Mouse (Mus musculus): ENCODE measurements at regions not wholly inside any gene's neighbourhood (a gene's known extent, or its start where the extent isn't known, plus 50 kb on each side); places are given as distances from the start of the nearest gene placed in this dataset.

- DNase-seq (ENCODE audit: low read depth, low spot score): no peak
Measured at GRCm38 (mm10) chr4:66622650-66623394, 204.6 kb upstream of the Tlr4 start.

DNA sequence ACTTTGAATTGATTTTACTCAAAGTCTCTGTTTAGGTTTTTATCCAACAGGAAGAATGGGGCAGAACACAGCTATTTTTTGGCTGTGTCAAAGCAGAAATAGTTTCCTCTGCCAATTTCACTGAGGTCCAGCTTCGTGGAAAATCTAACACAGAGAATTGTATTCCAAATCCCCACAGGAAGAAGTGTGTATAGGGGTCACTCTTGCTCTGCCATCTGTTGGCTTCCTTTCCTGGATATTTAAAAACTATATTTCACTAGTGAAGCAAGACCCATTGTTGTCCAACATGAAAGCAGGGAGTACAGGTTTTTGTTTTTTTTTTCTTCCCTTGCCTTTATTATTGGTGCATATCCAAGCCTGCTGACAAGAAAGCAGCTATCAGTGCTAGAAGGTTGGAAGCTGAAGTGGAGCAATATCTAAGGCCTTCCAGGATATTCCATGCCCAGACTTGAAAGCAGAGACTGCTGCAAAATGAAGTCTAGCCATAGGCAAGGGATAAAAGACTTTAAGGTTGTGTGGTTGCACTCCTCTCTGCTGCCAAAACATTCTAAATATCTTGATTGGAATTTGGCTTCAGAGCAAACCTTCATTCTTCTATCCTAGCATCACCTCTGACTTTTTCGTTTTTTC lies 208.5 kb upstream of the Tlr4 start:
- no peak for DNase-seq (ENCODE audit: low read depth, low spot score)

DNA sequence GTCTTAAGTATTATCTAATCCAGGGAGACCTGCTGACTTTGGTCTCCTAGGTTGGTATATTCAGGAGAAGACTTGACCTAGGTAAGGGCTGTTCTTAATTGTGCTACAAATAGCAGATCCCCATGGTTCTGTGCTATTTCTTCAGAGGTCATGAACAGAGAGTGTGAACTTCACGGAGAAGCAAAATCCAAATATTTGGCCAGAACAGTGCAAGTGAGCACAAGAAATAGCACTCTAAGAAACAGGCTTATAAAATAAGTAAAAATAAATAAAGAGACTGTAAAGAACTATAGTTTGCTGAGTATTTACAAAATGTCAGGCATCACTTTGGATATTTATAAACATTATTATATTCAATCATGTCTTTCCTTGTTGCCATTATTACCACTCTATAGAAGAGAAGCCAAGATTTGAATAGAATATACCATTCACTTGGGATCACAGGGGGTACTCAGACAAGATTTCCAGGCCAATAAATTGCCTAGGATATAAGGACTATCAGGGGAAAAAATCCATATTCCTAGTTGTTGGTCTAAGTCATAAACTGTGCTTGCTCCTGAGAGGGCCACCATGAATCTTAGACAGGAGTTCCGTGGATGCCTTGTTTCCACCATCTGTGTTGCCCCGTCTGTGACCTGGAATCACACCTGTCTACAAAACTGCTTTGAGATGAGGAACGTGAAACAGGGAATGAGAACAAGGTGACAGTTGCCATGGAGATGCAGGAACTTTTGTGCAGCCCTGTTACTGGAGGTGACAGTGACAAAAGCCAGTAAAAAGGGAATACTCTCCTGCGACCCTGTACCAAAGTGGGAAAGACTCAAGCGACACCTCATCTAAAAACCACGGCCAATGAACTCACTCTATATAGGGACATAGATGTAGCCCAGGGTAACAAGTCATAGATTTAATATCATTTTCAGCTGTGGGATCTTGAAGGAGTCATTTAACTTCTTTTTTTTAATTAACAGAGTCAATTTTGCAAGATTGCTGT lies 209.3 kb upstream of the Tlr4 start:
- DNase-seq (ENCODE audit: low read depth, low spot score): no peak

- DNase-seq (ENCODE audit: low read depth, low spot score): no peak
Measured at GRCm38 (mm10) chr4:66617101-66617500, 210.3 kb upstream of the Tlr4 start.

DNA sequence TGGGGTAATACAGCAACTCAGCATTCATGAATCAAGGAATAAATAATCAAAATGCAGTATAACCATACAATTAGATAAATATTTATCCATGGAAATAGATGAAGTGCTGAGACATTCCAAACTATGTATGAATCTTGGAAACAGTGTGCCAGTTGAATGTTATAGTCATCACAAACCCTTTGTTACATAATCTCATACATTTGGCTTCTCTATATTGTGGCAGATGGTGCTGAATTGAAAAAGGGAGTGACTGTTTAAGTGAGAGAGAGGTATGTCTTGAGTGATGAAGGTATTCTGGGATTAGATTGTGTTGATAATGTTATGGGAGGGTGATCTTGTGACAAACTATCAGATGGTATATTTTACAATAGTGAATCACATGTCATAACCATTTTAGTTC lies 200.4 kb upstream of the Astn2 start:
- DNase-seq (ENCODE audit: low read depth, low spot score): no peak

GRCm38 (mm10) chr4:66598737-66599136 lies 194.3 kb upstream of the Astn2 start:
- DNase-seq (ENCODE audit: low read depth, low spot score): no peak

DNA sequence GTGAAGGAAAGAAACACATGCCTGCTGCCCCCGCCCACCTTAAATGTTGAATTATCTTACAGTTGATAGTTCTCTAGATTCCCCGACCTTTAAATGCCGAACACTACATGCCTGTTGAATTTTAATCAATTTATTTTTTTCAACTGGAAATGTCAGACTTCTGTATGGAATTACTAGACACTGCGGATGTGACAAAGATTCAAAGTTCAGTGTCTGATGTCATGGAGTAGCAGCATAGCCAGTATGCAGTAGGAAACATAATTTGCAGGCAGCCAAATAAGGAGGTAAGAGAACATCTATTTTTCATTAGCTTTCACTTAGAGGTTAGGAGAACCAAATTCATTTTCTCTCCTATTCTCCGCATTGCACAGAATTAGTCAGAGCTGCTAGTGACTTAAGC lies 182.2 kb upstream of the Astn2 start:
- no peak for DNase-seq (ENCODE audit: low read depth, low spot score)

- no peak for DNase-seq (ENCODE audit: low read depth, low spot score)
Measured at GRCm38 (mm10) chr4:66586166-66586565, 181.8 kb upstream of the Astn2 start.

- DNase-seq (ENCODE audit: low read depth, low spot score): no peak
Measured at GRCm38 (mm10) chr4:66556936-66557335, 152.5 kb upstream of the Astn2 start.

DNA sequence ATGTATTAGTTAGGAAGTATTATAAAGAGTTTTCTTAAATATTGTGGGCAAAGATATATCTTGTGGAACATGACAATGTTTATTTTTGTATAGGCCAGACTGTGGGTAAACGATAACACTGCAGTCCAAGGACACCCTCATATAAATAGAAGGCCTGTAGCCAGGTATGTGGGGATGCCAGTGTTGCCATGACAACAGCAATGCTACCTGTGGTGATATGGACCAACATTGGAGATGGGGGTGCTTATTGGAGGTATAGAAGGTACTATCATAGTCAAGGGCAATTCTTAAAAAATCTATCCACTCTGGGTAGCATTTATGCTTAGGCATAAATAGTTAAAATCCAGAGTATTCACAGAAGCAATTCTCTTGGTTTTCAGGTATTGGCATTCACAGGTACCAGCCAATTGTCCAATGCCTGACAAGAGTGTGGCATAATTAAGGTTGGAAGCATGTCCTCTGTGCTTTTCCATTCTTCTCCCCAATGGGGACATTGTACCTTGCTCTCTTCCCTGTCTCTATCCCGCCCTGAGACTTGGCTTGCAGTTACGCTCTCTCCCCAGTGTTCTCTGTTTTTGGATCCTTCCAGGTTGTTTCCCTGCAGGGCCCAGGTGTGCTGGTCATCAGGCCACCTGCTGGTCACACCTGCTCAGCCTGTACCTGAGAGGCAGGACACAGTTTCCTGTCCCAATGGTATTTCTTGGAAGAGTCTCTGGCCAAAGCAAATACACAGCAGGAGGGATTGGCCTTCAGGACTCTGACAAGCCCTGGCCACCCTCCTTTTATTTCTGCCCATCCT lies 146.1 kb upstream of the Astn2 start:
- no peak for DNase-seq (ENCODE audit: low read depth, low spot score)

DNA sequence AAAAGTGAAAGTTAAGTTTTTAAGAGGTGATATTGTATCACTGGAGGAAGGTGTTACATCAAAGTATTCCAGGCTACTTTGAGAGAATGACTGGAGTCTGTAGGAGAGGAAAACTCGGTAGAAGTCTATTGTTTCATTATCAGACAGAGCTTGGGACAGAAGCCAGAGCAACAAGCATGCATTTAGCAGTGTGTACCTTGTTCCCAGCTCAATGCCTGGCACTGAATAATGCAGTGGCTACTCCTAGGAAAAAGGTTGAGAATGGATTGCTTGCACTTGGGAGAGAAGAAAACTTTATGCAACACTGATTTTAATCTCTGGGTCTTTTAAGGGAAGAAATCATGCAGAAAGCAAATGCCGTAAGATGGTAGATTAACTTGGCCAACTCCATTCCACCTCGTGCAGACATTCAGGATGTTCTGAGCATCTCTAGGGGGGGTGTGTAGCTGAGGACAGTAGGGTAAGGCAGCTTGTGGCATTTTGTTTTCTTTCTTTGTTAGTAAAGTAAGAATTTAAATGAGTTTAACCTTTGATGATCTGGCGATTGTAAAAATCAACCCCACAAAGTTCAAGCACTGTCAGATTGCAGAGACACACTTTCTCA lies 138.5 kb upstream of the Astn2 start:
- DNase-seq (ENCODE audit: low read depth, low spot score): no peak

DNA sequence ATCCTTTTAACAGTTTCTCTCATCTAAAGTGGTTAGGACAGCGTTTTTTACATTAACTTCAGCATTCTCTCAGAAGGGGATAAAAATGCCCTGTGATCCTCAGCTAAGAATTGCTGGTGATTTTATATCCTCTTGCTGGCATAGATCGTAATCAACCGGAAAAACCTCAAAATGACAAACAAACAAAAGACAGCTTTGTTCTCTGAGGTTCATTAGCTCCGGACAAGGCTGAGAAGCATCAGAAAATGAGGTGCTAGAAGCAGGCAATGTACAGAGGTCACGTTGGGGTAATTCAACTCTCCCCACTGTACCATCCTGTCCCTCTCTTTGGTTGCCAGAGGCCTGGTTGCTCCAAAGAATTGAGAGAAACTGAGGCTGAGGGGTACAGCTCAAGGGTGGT lies 120.0 kb upstream of the Astn2 start:
- DNase-seq (ENCODE audit: low read depth, low spot score): no peak

DNA sequence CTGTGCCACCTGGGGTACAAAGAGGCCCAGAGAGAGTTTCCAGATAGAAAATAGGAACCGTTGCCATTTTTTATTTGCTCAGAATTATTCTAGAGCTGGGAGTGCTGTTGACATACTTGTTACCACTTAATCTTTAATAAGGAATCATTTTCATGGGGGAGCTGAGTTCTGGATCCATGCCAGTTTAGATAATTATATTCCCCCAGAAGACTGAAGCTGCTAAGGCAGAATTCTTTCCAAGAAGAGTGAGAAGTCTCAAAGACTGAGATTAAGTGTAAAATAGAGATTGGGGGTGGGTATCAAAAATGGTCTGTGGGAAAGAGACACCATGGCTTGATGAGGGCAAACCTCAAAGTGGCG lies 119.5 kb upstream of the Astn2 start:
- no peak for DNase-seq (ENCODE audit: low read depth, low spot score)

DNA sequence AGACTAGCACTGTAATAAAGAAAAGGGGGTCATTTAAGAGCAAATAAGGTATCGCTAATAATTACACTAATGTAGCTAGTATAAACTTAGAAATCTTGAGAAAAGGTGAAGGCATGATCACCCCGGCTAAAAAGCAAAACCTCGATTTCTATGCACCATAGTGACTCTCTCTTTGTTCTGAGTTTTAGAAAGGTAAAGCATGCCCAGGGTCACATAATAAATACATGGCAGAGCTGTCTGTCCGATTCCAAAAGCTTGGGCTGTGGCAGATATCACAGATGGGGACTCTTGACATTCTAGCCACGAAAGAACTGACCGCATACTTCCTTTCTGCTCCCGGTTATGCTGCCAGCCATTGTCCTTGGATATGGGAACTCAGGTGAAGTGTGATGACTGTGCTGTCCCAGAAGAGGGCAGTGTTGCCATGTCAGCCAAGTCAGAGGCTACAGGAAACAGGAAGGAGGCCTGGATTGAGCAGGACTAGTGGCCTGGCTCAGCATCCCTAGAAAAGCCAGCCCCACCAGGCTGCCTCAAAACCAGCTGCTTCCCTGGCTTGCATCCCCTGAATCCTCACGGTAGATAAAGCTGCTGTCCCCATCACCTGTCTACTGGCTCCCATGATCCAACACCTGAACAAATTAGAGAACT lies 119.0 kb upstream of the Astn2 start:
- peak; percentile 4 for DNase-seq (ENCODE audit: low read depth, low spot score)

- no peak for DNase-seq (ENCODE audit: low read depth, low spot score)
Measured at GRCm38 (mm10) chr4:66522097-66522809, 117.8 kb upstream of the Astn2 start.

DNA sequence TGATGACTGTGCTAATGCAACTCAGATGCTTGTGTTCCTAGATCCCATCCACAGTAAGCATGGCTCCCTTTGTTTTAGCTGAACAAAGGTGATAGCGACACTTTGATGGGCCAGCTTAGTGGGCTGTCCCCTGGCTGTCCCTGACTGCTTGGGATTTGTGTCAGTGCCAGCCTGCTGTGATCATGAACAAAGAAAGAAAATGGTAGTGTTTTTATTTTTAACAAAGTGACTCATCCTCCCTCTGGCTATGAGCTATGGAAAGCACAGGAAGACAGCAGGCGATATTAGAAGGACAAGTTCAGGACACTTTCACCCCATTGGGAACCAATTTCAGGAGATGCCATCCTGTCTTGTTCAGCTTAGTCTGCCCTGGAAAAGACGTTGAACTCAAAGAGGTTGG lies 116.4 kb upstream of the Astn2 start:
- DNase-seq (ENCODE audit: low read depth, low spot score): no peak

GRCm38 (mm10) chr4:66515815-66516214 lies 111.4 kb upstream of the Astn2 start:
- no peak for DNase-seq (ENCODE audit: low read depth, low spot score)

- no peak for DNase-seq (ENCODE audit: low read depth, low spot score)
Measured at GRCm38 (mm10) chr4:66483496-66483895, 79.1 kb upstream of the Astn2 start.

DNA sequence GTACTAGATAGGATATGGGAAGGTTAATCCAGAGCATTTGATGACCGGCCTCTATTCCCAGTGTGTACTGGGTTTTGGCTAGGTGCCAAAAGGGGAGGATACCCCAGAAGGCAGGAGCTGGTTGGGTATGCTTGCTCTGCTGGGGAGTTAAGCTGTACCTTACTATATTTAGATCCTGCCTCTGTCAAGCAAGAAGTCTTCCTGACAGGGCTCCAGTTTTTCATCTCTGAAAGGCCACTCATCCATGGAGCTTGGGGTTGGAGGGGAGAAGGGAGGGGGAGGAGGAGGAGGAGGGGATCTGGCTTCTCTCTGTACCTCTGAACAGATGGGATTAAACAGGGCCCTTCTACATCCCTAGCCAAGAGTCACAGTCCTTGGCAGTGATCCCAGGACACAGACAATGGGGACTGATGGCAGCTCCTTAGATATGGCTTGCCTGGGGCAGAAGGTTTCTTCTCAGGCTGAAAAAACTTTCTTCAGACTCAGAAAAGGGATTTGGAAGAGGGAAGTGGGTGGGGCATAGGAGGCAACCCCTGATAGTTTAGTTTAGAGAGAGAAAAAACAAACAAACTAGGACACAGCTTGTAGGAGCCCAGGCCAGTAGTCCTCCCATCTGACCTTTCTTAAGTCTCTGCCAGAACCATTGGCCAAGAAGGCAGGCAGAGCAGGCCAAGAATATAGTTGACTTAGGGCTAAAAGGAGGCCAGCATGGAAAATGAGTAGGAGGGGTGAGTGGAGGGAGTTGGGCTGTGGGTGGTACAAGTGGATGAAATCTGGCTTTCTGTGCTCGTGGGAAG lies 78.3 kb upstream of the Astn2 start:
- DNase-seq (ENCODE audit: low read depth, low spot score): no peak

All from retina, adult 2 months (tissue).